Mouse (Mus musculus): ENCODE results near the gene Efna5. TPM values are rescaled to one million over a fixed set of nuclear protein-coding genes. Genes with fewer than 3 reads are reported as not detected.

The Efna5 gene
- polyA plus RNA-seq, 1 experiment: 32.7 TPM

DNA sequence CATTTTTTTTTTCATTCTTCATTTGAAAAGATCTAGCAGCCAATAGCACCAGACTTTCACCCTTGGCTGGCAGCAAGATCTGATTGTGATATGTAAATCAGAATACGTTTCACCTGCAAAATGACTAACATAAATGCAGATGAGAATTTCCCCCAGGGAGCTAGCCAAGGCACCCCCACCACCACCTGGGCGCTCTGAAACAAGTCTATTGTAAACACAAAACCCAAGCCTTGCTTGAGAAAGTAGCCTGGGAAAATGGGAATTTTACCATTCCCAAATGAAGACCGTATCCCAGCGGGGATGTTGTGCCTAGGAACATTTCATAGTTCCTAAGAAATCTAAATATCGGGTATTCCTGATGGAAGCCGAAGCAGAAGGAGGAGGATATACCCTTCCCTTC lies 92.3 kb downstream of the Efna5 start:
- TF ChIP-seq CTCF (IDR thresholded peaks at IDR 0.05; ENCODE audit: low read depth, low read length) (no peak), POLR2A (IDR thresholded peaks at IDR 0.05; ENCODE audit: insufficient read depth, low read length) (no peak), EP300 (IDR thresholded peaks at IDR 0.05; ENCODE audit: insufficient read depth, low read depth, low read length) (no peak)
- H3K27ac ChIP-seq (ENCODE audit: insufficient read depth, low read length): 0 out of 2 replicates have a peak overlapping the region, but pooled peaks have one; percentile 19
- peaks cover 2% of the 10 kb centered on the region; the same call in 1 of the 2 replicates for H3K27me3 ChIP-seq (ENCODE audit: control insufficient read depth, insufficient read depth, low read length, poor library complexity, severe bottlenecking)
- H3K36me3 ChIP-seq (ENCODE audit: control insufficient read depth, insufficient read depth, low read length, poor library complexity, severe bottlenecking): no peaks in the 10 kb centered on the region
- no peaks in the 10 kb centered on the region for H3K9me3 ChIP-seq (replicated peaks; ENCODE audit: control insufficient read depth, insufficient read depth, low read length, poor library complexity, severe bottlenecking)
- no peak overlapping the region for H3K4me3 ChIP-seq (ENCODE audit: low read depth, low read length)
- peaks cover 1% of the 10 kb centered on the region for H3K4me1 ChIP-seq (ENCODE audit: control insufficient read depth, insufficient read depth, low read length)
- no peak overlapping the region for H3K9ac ChIP-seq (ENCODE audit: low read depth, poor library complexity, severe bottlenecking)

DNA sequence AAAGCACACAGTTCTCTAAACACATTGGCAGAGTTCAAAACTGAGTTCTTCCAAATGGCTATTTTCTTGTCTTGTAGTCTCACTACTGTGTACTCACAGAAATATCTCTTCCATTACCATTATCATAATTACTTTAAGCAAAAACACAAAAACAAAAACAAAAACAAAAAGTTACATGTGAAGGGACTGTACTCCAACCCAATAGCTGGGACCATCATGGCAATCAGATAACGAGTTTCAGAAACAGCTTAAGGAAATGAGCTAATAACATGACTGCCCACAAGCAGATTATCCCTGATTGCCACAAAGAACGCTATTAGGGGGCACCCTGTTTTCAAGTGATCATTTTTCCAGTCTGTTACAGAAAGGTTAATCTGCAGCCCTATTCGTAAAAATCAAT lies 93.3 kb downstream of the Efna5 start:
- no peak for TF ChIP-seq CTCF (IDR thresholded peaks at IDR 0.05; ENCODE audit: low read depth, low read length)
- no peak for TF ChIP-seq POLR2A (IDR thresholded peaks at IDR 0.05; ENCODE audit: insufficient read depth, low read length)
- no peak for TF ChIP-seq EP300 (IDR thresholded peaks at IDR 0.05; ENCODE audit: insufficient read depth, low read depth, low read length)
- Histone ChIP-seq H3K27me3 (ENCODE audit: control insufficient read depth, insufficient read depth, low read length, poor library complexity, severe bottlenecking) (peaks cover 2% of the 10 kb centered on the region; the same call in 1 of the 2 replicates), H3K9ac (ENCODE audit: low read depth, poor library complexity, severe bottlenecking) (no peak overlapping the region), H3K9me3 (replicated peaks; ENCODE audit: control insufficient read depth, insufficient read depth, low read length, poor library complexity, severe bottlenecking) (no peaks in the 10 kb centered on the region), H3K27ac (ENCODE audit: insufficient read depth, low read length) (no peak overlapping the region), H3K36me3 (ENCODE audit: control insufficient read depth, insufficient read depth, low read length, poor library complexity, severe bottlenecking) (no peaks in the 10 kb centered on the region), H3K4me3 (ENCODE audit: low read depth, low read length) (no peak overlapping the region), H3K4me1 (ENCODE audit: control insufficient read depth, insufficient read depth, low read length) (peaks cover 1% of the 10 kb centered on the region)

DNA sequence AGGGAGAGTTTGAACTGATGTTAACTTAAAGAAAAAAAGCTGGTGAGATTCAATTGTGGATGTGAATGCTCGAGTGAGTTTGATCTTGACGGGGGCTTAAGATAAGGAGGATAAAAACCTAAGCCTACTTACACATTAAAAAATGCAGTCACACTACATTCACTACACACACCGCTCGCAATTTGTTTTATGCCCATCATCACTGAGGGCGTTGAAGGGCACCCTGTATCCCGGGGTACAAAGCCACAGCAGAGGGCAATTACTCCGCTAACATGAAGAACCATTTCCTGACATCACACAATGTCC lies 94.6 kb downstream of the Efna5 start:
- Histone ChIP-seq H3K4me1 (ENCODE audit: control insufficient read depth, insufficient read depth, low read length) (peaks cover 1% of the 10 kb centered on the region), H3K27me3 (ENCODE audit: control insufficient read depth, insufficient read depth, low read length, poor library complexity, severe bottlenecking) (peaks cover 2% of the 10 kb centered on the region; the same call in 1 of the 2 replicates), H3K9me3 (replicated peaks; ENCODE audit: control insufficient read depth, insufficient read depth, low read length, poor library complexity, severe bottlenecking) (no peaks in the 10 kb centered on the region), H3K9ac (ENCODE audit: low read depth, poor library complexity, severe bottlenecking) (no peak overlapping the region), H3K27ac (ENCODE audit: insufficient read depth, low read length) (no peak overlapping the region), H3K36me3 (ENCODE audit: control insufficient read depth, insufficient read depth, low read length, poor library complexity, severe bottlenecking) (no peaks in the 10 kb centered on the region), H3K4me3 (ENCODE audit: low read depth, low read length) (no peak overlapping the region)
- TF ChIP-seq CTCF (IDR thresholded peaks at IDR 0.05; ENCODE audit: low read depth, low read length) (no peak), EP300 (IDR thresholded peaks at IDR 0.05; ENCODE audit: insufficient read depth, low read depth, low read length) (no peak), POLR2A (IDR thresholded peaks at IDR 0.05; ENCODE audit: insufficient read depth, low read length) (no peak)

DNA sequence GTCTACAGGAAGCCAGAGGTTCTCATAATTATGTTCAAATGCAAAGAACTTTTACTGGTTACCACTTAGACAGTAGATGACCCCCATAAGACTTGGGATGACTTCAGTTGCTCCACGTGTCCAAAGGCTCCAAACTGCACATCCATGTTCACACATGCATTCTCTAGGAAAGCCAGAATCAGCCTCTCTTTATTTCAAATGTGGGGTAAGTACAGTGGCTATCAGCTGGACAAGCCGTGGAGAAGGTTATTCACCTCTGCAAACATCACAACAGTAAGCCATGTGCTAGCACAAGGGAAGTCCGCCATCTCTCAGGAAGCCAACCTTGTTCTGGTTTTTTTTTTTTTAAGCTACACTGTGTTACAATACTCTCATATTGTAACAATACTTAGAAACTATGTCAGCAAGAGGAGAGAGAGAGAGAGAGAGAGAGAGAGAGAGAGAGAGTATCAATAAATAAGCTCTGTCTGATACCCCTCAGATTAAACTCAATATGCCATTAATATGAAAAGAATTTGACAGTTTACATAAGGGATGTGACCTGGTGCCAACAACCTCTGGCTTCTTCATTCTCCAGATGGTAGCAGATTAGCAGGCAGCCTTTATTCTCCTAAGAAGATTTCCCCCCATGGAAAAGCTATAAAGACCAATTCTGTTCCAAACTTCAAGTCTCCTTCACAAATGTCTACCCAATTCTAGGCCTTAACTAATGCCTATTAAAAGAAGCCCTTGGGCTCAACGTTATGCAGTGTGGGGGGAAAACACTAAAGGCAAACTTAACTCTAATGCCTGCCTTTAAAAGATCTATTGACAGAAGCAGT lies 95.1 kb downstream of the Efna5 start:
- Histone ChIP-seq H3K27me3 (ENCODE audit: control insufficient read depth, insufficient read depth, low read length, poor library complexity, severe bottlenecking) (peaks cover 2% of the 10 kb centered on the region; the same call in 1 of the 2 replicates), H3K4me3 (ENCODE audit: low read depth, low read length) (no peak overlapping the region), H3K9ac (ENCODE audit: low read depth, poor library complexity, severe bottlenecking) (no peak overlapping the region), H3K36me3 (ENCODE audit: control insufficient read depth, insufficient read depth, low read length, poor library complexity, severe bottlenecking) (no peaks in the 10 kb centered on the region), H3K27ac (ENCODE audit: insufficient read depth, low read length) (no peak overlapping the region), H3K4me1 (ENCODE audit: control insufficient read depth, insufficient read depth, low read length) (peaks cover 1% of the 10 kb centered on the region), H3K9me3 (replicated peaks; ENCODE audit: control insufficient read depth, insufficient read depth, low read length, poor library complexity, severe bottlenecking) (no peaks in the 10 kb centered on the region)
- TF ChIP-seq CTCF (IDR thresholded peaks at IDR 0.05; ENCODE audit: low read depth, low read length) (no peak), EP300 (IDR thresholded peaks at IDR 0.05; ENCODE audit: insufficient read depth, low read depth, low read length) (no peak), POLR2A (IDR thresholded peaks at IDR 0.05; ENCODE audit: insufficient read depth, low read length) (no peak)

DNA sequence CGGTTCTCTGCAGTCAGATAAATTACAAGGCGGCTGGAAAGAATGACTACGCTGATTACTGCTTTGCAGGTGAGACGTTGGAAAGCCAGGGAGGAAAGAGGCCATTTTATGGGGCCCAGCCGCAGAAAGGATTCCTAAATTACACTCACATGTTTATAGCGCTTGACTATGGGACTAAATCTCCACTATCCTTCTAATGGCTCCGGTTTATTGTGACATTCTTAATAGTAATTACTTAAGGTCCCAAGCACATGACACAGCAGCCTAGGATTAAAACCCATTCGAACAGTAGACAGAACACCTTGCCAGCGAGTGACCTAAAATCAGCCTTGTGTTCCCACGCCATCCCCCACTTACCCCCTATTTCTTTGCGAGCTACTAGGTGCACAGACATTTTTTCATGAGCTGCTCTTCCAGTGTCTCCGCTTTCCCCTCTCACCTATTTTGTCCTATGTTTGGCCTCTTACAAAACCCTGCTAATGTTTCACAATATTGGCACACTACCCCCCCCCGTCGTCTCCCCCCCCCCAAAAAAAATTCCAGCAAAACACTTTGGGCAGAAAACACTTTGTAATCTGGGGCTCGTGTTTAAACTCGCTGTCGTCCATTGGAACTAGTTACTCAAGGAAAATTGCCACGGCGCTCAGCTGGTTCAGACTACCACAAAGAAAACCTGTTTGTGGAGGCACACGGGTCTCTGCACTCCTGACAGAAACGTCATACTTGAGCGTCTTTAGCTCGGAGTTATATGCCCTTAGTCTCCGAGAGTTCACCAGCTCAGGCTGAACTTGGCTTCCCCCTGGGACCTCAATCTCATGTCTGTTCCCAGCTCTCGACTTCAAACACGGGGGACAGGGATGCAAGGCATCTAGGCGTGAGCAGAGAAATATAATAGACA lies 96.6 kb downstream of the Efna5 start:
- Histone ChIP-seq H3K27ac (ENCODE audit: insufficient read depth, low read length) (no peak overlapping the region), H3K9ac (ENCODE audit: low read depth, poor library complexity, severe bottlenecking) (no peak overlapping the region), H3K4me3 (ENCODE audit: low read depth, low read length) (peak overlapping the region; percentile 59), H3K9me3 (replicated peaks; ENCODE audit: control insufficient read depth, insufficient read depth, low read length, poor library complexity, severe bottlenecking) (no peaks in the 10 kb centered on the region), H3K4me1 (ENCODE audit: control insufficient read depth, insufficient read depth, low read length) (peaks cover 1% of the 10 kb centered on the region), H3K36me3 (ENCODE audit: control insufficient read depth, insufficient read depth, low read length, poor library complexity, severe bottlenecking) (no peaks in the 10 kb centered on the region), H3K27me3 (ENCODE audit: control insufficient read depth, insufficient read depth, low read length, poor library complexity, severe bottlenecking) (peaks cover 2% of the 10 kb centered on the region; the same call in 1 of the 2 replicates)
- no peak for TF ChIP-seq POLR2A (IDR thresholded peaks at IDR 0.05; ENCODE audit: insufficient read depth, low read length)
